Mouse (Mus musculus): ENCODE results near the gene Auts2.

Auts2 gene

DNA sequence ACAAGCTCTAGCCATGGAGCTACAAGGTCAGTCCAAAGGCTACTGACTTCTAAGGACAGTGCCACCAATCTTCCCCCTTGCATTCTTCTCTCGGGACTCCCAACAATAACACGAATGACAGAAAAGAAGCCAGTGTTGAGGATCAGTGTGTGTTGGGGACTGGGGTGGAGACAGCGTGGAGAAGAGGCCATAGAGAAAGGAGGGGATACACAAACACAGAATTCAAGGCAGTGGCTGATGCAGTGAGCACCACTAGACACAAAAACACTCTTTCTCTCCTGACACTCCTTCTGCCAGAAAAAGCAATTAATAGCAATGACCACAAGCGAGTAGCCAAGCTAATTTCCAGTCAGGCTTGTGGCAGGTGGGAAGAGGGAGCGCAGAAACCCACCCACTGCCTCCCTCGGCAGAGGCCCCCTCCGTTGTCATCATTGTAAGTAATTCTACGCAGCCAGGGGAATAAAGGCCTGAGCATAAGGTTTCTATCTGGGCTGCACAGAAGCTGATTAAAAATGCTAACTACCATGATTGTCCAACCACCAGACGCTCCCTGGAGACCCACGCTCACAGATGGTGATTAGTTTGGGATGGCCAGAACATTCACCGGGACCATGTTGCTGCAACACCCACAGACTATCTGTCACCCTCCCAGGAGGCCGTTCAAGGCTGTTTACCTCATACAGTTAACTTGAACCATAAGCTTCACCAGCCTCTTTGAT lies 862.9 kb downstream of the Auts2 start:
- peak; percentile 6 to 12 for DNase-seq (ENCODE audit: low spot score in 2 of 2)

- no peak for DNase-seq (ENCODE audit: low spot score in 2 of 2)
Observed at GRCm38 (mm10) chr5:131679523-131679922, 863.6 kb downstream of the Auts2 start.

- peak; percentile 12 to 17 for DNase-seq (ENCODE audit: low spot score in 2 of 2)
Observed at GRCm38 (mm10) chr5:131677518-131677917, 865.6 kb downstream of the Auts2 start.

DNA sequence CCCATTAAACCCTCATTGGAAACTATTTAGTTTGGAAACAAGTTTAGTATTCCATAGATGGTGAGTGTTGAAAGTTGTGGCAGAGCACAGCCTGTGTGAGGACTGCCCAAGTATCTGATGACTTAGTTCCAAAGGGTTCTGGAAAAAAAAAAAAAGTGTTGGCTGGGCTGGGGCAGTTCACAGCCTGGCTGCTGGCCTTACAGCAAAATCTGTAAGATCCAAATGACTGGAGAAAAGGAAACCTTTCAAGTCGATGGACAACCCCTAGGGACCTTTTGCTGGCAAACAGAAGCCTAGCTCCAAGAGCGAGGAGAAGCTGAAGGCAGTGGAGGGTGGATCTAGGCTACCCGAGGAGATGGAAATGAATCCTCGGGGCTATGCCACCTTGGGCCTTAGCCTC lies 869.4 kb downstream of the Auts2 start:
- DNase-seq (ENCODE audit: low spot score in 2 of 2): no peak

- DNase-seq (ENCODE audit: low spot score in 2 of 2): no peak
Observed at GRCm38 (mm10) chr5:131665068-131665467, 878.1 kb downstream of the Auts2 start.

GRCm38 (mm10) chr5:131664657-131665056 lies 878.5 kb downstream of the Auts2 start:
- DNase-seq (ENCODE audit: low spot score in 2 of 2): no peak

- DNase-seq (ENCODE audit: low spot score in 2 of 2): no peak
Observed at GRCm38 (mm10) chr5:131662657-131663056, 880.5 kb downstream of the Auts2 start.

GRCm38 (mm10) chr5:131658822-131659515 lies 884.2 kb downstream of the Auts2 start:
- no peak for DNase-seq (ENCODE audit: low spot score in 2 of 2)

- DNase-seq (ENCODE audit: low spot score in 2 of 2): no peak
Observed at GRCm38 (mm10) chr5:131654206-131654605, 888.9 kb downstream of the Auts2 start.

- DNase-seq (ENCODE audit: low spot score in 2 of 2): no peak
Observed at GRCm38 (mm10) chr5:131650381-131650891, 892.7 kb downstream of the Auts2 start.

GRCm38 (mm10) chr5:131647683-131648119 lies 895.4 kb downstream of the Auts2 start:
- no peak for DNase-seq (ENCODE audit: low spot score in 2 of 2)

- DNase-seq (ENCODE audit: low spot score in 2 of 2): no peak
Observed at GRCm38 (mm10) chr5:131647104-131647682, 896.0 kb downstream of the Auts2 start.

- no peak for DNase-seq (ENCODE audit: low spot score in 2 of 2)
Observed at GRCm38 (mm10) chr5:131646192-131646775, 896.9 kb downstream of the Auts2 start.

GRCm38 (mm10) chr5:131645341-131646191 lies 897.6 kb downstream of the Auts2 start:
- DNase-seq (ENCODE audit: low spot score in 2 of 2): no peak

- DNase-seq (ENCODE audit: low spot score in 2 of 2): no peak
Observed at GRCm38 (mm10) chr5:131644331-131644730, 898.8 kb downstream of the Auts2 start.

DNA sequence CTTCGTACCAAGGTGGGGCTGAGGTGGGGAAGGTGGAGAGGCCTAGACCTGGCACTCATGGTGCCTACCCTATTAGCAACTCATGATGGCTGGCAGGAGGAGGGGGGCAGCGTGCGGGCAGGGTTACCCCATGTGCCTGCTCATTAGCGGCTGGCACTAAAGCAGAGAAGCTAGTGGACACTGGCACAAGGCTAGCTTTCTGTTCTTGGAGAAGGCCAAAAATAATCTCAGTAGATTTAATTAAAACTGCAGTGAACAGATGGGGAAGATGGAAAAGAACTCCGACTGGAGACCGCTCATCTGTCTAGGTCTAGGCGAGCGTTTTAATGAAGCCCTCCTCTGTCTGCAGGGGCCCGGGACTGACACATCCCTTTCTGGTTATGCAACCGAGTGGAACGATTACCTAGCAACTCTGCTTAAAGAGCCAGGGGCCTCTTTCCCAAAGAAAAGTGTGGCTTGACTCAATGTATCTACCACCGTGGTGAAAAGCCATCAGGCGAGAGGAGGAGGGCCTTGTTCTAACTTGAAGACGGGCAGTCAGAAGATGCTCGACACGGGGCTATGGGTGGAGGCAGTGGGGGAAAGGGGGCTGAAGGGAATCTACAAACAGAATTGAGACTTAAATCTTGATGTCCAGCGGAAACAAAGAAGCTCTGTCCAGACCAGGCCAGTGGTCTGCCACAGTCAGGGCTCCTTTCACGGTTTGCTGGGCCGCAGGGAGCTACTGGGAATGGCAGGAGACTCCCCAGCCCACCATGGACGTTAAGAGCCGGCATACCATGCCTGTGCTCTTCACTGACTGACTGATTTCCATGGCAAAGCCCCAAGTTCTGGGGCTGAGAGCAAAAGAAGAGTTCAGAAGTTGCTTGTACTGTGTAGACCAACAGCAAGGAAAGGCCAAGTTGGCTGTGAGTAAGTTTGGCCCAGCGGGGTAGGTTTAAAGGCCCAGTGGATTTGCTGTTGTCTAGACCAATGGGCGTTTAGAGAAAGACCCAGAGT lies 899.7 kb downstream of the Auts2 start:
- DNase-seq (ENCODE audit: low spot score in 2 of 2): peak; percentile 28 to 39

DNA sequence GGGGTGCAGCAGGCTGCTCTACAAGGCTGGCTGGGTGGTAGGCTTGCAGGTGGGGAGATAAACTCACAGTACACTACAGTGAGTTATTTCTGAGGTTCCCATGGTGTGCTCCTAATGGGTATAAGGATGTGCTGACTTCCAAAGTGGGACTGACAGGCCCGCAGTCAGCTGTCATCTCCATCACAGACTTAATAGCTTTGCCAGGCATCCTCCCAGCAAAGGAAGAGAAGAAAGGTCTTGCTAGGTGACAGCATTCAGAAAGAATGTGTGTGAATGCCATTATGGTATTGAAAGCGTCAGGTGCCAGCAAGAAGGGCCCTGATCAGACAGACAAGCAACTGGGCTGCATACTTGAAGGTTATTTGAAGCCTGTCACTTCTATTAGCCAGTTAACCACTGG lies 900.4 kb downstream of the Auts2 start:
- no peak for DNase-seq (ENCODE audit: low spot score in 2 of 2)

DNA sequence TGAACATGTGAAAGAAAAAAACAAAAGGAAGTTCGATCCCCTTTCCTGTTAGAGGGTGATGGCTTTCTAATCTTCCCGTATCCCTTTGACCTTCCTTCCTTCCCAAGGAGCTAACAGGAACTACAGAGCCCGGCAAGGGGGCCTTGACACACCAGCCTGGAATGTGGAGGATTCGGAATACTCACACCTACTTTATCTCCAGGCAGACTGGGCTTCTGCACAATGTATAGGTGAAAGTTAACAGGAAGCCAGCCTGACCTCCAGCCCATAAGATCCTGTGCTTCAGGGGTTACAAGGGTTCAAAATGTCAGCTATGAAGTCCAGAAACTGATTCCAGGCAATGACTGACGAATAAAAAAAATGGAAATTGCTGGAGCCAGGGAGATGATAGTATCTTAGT lies 906.7 kb downstream of the Auts2 start:
- no peak for DNase-seq (ENCODE audit: low spot score in 2 of 2)

- DNase-seq (ENCODE audit: low spot score in 2 of 2): no peak
Observed at GRCm38 (mm10) chr5:131634731-131635130, 908.4 kb downstream of the Auts2 start.

- no peak for DNase-seq (ENCODE audit: low spot score in 2 of 2)
Observed at GRCm38 (mm10) chr5:131631998-131632379, 911.2 kb downstream of the Auts2 start.
